Mouse (Mus musculus) forebrain, embryonic 14.5 days (tissue): ENCODE data around the gene Mmab. TPM values are rescaled to one million over a fixed set of nuclear protein-coding genes. Genes with fewer than 3 reads are reported as not detected.

ENCODE experiments used
- ATAC-seq: fragments of 200-750 bp; cut with Nextera tagmentation; 2 replicates; pipeline ENCODE4 v1.8.0; 2017; ENCODE audit warnings: mild to moderate bottlenecking, moderate library complexity
- DNase-seq: peaks from one replicate; pipeline ENCODE4 v3.0.0-alpha.2; 2015; ENCODE audit warnings: low spot score
- H3K27ac ChIP-seq: fragments of 300-500 bp; sonication (generic); 2 replicates; pipeline ENCODE4 v1.5.1; 2014; ENCODE audit warnings: low read depth, mild to moderate bottlenecking, control low read depth, low read length, moderate library complexity
- H3K27me3 ChIP-seq: fragments of 300-500 bp; sonication (generic); replicated peaks from 2 replicates; pipeline ENCODE4 v1.6.1; 2014; ENCODE audit warnings: low read length, control low read depth, mixed read lengths; ENCODE audit not compliant: control insufficient read depth, insufficient read depth
- H3K36me3 ChIP-seq: fragments of 300-500 bp; sonication (generic); 2 replicates; pipeline ENCODE4 v1.6.1; 2014; ENCODE audit warnings: low read length, control low read depth; ENCODE audit not compliant: control insufficient read depth, insufficient read depth
- H3K4me1 ChIP-seq: fragments of 300-500 bp; sonication (generic); 2 replicates; pipeline ENCODE4 v1.6.1; 2014; ENCODE audit warnings: antibody characterized with exemption, low read length, control low read depth; ENCODE audit not compliant: control insufficient read depth, insufficient read depth
- H3K4me2 ChIP-seq: fragments of 300-500 bp; sonication (generic); 2 replicates; pipeline ENCODE4 v1.6.1; 2014; ENCODE audit warnings: mild to moderate bottlenecking, control low read depth, low read length
- H3K4me3 ChIP-seq: fragments of 300-500 bp; sonication (generic); 2 replicates; pipeline ENCODE4 v1.5.1; 2014; ENCODE audit warnings: low read depth, low read length, control low read depth
- H3K9ac ChIP-seq: fragments of 300-500 bp; sonication (generic); 2 replicates; pipeline ENCODE4 v1.6.1; 2014; ENCODE audit warnings: mild to moderate bottlenecking, low read length, control low read depth, moderate library complexity
- H3K9me3 ChIP-seq: fragments of 300-500 bp; sonication (generic); replicated peaks from 2 replicates; pipeline ENCODE4 v1.6.1; 2016; ENCODE audit warnings: low read length, control low read depth, mixed read lengths; ENCODE audit not compliant: control insufficient read depth
- WGBS: fragments of 180-500 bp; shearing (Covaris S2); extraction: QIAGEN DNeasy Blood & Tissue Kit; methylation state at CpG from one replicate; pipeline ENCODE4 v1.1.7; 2014; 5-methylcytosine and 5-hydroxymethylcytosine counted together
- polyA plus RNA-seq: library from polyadenylated mRNA; unstranded; fragments of >200 nt; fragmentation: Nextera tagmentation; extraction: Ambion mirVana; gene quantifications from 2 replicates; pipeline ENCODE4 v1.2.1, GENCODE M21; 2014

The Mmab gene
- polyA plus RNA-seq, 1 experiment from 2014 or later = 18.2 TPM

DNA sequence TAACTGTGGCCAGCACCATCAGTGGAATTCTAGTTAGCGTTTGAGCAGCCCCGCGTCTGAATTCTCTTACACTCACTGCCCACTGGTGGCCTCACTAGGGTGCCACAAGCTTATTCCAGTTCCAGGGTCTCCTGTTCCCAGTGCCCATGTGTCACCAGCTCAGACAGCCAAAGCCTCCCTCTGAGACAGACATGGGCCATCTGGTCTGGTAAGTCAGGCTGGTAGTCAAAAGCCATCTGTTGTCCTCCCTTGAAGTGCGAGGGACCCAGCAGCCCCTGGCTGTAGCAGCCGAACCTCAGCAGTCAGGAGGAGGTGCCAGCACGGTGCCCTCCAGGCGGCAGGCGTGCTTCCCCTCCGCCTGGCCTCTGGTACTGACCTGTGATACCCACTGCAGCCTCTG is 12.4 kb upstream of the Mmab start:
- no peaks in the 10 kb centered on the region for H3K9me3 ChIP-seq
- ATAC-seq (no peak), DNase-seq (no peak)
- no peak overlapping the region for H3K4me3 ChIP-seq
- no peaks in the 10 kb centered on the region for H3K27me3 ChIP-seq
- no peaks in the 10 kb centered on the region for H3K4me1 ChIP-seq
- WGBS = 81% methylated on average over 9 of the region's 9 CpGs
- H3K27ac ChIP-seq = no peak overlapping the region
- H3K9ac ChIP-seq = no peak overlapping the region
- peaks cover 25% of the 10 kb centered on the region for H3K36me3 ChIP-seq
- no peak overlapping the region for H3K4me2 ChIP-seq

GRCm38 (mm10) chr5:114449011-114449410 is 5.2 kb upstream of the Mmab start:
- H3K4me2 ChIP-seq = no peak overlapping the region
- ATAC-seq (no peak), DNase-seq (no peak)
- no peaks in the 10 kb centered on the region for H3K9me3 ChIP-seq
- H3K9ac ChIP-seq = no peak overlapping the region
- WGBS = 89% methylated on average over 4 of the region's 4 CpGs
- no peak overlapping the region for H3K4me3 ChIP-seq
- H3K27me3 ChIP-seq = no peaks in the 10 kb centered on the region
- H3K4me1 ChIP-seq = peaks cover 7% of the 10 kb centered on the region
- H3K27ac ChIP-seq = no peak overlapping the region
- H3K36me3 ChIP-seq = peaks cover 48% of the 10 kb centered on the region

DNA sequence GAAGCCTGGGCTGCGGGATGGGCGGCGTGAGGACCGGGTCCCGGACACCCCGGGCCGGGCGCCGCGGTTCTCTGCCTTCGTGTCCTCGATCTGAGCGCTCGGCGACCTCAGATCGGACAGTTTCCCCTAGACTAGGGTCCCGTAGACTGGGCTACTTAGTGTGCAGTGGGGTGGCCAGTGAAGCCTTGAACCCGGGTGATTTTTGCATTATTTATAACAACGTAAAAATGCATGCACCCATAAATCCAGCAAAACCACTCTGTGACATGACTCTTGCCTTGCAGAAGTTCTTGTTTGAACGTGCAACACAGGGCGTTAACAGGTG is 470 bp upstream of the Mmab start:
- ATAC-seq (no peak; the same call in 1 of the 2 replicates), DNase-seq (no peak)
- Histone ChIP-seq H3K27me3 (no peaks in the 10 kb centered on the region), H3K36me3 (peaks cover 13% of the 10 kb centered on the region; the same call in 1 of the 2 replicates), H3K9me3 (no peaks in the 10 kb centered on the region), H3K4me3 (peak overlapping the region; percentile 68), H3K27ac (no peak overlapping the region), H3K4me1 (peaks cover 7% of the 10 kb centered on the region), H3K4me2 (peak overlapping the region; percentile 86), H3K9ac (peak overlapping the region; percentile 75)
- WGBS = 0% methylated on average over 21 of the region's 21 CpGs

- no peak overlapping the region for H3K4me3 ChIP-seq
- 85% methylated on average over 14 of the region's 14 CpGs for WGBS
Observed at GRCm38 (mm10) chr5:114435588-114435987, 8.3 kb downstream of the Mmab start.

DNA sequence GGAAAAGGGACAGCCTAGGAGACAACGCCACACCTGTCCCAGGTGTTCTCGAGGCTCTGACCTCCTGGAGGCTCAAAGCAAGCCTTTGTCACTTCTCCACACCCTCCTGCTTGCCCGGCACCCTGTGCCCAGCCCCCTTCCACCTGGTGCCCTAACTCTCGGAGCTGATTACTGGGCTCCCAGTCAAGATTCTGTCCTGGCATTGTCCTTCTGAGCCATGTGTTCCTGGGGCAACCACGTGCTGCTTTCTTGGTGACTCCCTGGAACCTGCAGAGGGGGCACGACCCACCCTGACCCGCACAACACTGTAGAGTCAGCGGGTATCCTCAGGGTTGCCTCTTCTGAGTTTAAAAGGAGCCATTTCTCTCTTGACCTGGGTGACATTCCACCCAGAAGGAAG is 9.5 kb downstream of the Mmab start:
- Histone ChIP-seq H3K36me3 (peaks cover 17% of the 10 kb centered on the region), H3K4me2 (no peak overlapping the region), H3K9me3 (no peaks in the 10 kb centered on the region), H3K27me3 (no peaks in the 10 kb centered on the region), H3K27ac (no peak overlapping the region), H3K4me1 (no peaks in the 10 kb centered on the region), H3K4me3 (no peak overlapping the region), H3K9ac (no peak overlapping the region)
- DNase-seq (no peak), ATAC-seq (no peak)
- WGBS = 88% methylated on average over 8 of the region's 8 CpGs

More at GRCm38 (mm10) chr5:114435588-114435987, 8.3 kb downstream of the Mmab start:
- H3K27ac ChIP-seq = no peak overlapping the region
- no peaks in the 10 kb centered on the region for H3K27me3 ChIP-seq
- H3K4me2 ChIP-seq = no peak overlapping the region
- no peaks in the 10 kb centered on the region for H3K4me1 ChIP-seq
- peaks cover 17% of the 10 kb centered on the region for H3K36me3 ChIP-seq
- no peaks in the 10 kb centered on the region for H3K9me3 ChIP-seq
- H3K9ac ChIP-seq = no peak overlapping the region
- DNase-seq (no peak), ATAC-seq (no peak)

DNA sequence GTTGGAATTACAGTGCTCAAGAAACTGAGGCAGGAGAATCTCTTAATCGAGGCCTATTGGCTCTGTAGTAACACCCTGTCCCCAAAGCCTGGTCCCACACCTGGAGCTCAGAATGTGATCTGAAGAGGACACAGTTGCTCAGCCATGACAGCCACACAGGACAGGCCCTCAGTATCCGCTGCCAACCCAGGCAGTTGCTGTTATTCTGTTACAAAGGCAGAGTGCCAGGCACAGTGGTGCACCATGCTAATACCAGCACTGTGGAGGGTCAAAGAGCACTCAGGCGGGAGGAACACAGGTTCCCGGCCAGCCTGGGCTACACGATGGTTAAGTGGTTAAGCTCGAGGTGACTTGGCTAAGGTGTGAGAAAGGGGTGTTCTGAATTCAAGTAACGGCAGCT is 14.1 kb downstream of the Mmab start:
- Histone ChIP-seq H3K9ac (no peak overlapping the region), H3K36me3 (no peaks in the 10 kb centered on the region), H3K4me1 (no peaks in the 10 kb centered on the region; the same call in 1 of the 2 replicates), H3K27me3 (no peaks in the 10 kb centered on the region), H3K9me3 (no peaks in the 10 kb centered on the region), H3K4me2 (no peak overlapping the region), H3K4me3 (no peak overlapping the region), H3K27ac (no peak overlapping the region)
- ATAC-seq (no peak), DNase-seq (no peak)
- WGBS = 86% methylated on average over 7 of the region's 7 CpGs

GRCm38 (mm10) chr5:114428621-114429020 is 15.2 kb downstream of the Mmab start:
- Histone ChIP-seq H3K4me2 (no peak overlapping the region), H3K9ac (no peak overlapping the region), H3K4me3 (no peak overlapping the region), H3K9me3 (no peaks in the 10 kb centered on the region), H3K4me1 (peaks cover 3% of the 10 kb centered on the region; the same call in 1 of the 2 replicates), H3K27me3 (no peaks in the 10 kb centered on the region), H3K27ac (no peak overlapping the region), H3K36me3 (no peaks in the 10 kb centered on the region)
- WGBS = 81% methylated on average over 18 of the region's 18 CpGs
- DNase-seq (no peak), ATAC-seq (no peak)

DNA sequence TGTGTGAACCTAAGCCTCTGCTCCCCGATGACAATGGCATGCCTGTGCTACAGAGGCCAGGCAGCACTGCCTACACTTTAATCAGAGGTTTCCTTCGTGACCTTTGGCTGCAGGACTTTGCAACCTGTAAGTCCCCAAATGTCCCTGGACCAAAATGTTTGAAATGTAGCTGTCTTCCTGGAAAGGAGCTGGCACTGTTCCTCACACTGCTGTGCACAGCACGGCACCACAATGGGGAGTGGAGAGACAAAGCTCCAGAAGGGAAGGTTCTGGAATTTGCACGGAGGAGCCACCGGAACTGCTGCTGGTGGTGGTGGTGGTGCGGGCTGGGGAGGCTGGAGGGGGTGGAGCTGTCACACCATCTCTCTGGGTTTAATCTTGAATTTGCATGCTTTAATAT is 17.1 kb downstream of the Mmab start:
- H3K9ac ChIP-seq = no peak overlapping the region
- H3K27me3 ChIP-seq = no peaks in the 10 kb centered on the region
- no peak for ATAC-seq
- H3K4me2 ChIP-seq = no peak overlapping the region
- no peak for DNase-seq
- H3K4me1 ChIP-seq = peaks cover 3% of the 10 kb centered on the region; the same call in 1 of the 2 replicates
- 0 out of 2 replicates have a peak overlapping the region, but pooled peaks have one; percentile 2 for H3K27ac ChIP-seq
- no peak overlapping the region for H3K4me3 ChIP-seq
- H3K36me3 ChIP-seq = peaks cover under 1% of the 10 kb centered on the region; the same call in 1 of the 2 replicates
- 65% methylated on average over 6 of the region's 6 CpGs for WGBS
- no peaks in the 10 kb centered on the region for H3K9me3 ChIP-seq

GRCm38 (mm10) chr5:114423961-114424360 is 19.9 kb downstream of the Mmab start:
- Histone ChIP-seq H3K9ac (no peak overlapping the region), H3K27me3 (no peaks in the 10 kb centered on the region), H3K9me3 (no peaks in the 10 kb centered on the region), H3K4me1 (peaks cover 3% of the 10 kb centered on the region; the same call in 1 of the 2 replicates), H3K36me3 (peaks cover 28% of the 10 kb centered on the region), H3K27ac (no peak overlapping the region), H3K4me2 (no peak overlapping the region), H3K4me3 (no peak overlapping the region)
- ATAC-seq (no peak), DNase-seq (no peak)
- WGBS = 58% methylated on average over 5 of the region's 5 CpGs
